Mouse (Mus musculus) heart, postnatal 0 days (tissue): ENCODE data around the gene Mllt1.

ENCODE experiments used
- CTCF ChIP-seq: IDR thresholded peaks from 2 replicates; pipeline ENCODE4 v1.5.1; 2016; ENCODE audit warnings: antibody characterized with exemption, control low read depth, low read depth
- EP300 ChIP-seq: IDR thresholded peaks from 2 replicates; pipeline ENCODE4 v1.6.1; 2016; ENCODE audit warnings: antibody characterized with exemption, low read depth

DNA sequence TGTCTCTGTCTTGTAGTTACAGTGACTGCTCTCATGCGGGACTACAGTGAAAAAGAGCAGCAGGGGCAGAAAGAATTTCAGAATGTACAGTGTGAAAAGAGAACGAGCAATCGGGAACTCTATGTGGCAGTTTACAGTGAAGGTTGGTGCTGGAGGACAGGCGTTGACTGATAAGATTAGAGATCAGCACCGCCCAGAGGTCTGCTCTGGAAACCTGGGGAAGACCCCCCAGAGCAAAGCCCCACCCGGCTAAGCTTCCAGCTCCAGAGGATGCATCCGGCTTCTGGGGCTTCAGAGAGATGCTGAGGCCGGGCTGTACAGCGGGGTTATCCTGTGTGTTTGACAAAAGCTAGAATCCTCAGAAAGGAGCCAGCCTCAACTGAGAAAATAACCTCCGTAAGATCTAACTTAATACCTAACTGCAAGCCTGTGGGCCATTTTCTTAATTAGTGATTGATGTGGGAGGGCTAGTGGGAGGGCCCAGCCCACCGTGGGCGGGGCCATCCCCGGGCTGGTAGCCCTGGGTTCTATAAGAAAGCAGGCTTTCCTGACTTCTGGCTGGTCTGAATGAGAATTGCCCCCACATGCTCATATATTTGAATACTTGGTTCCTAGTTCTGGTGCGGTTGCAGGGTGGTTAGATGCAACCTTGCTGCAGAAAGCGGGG, 64.8 kb downstream of the Mllt1 start:
- no peak for TF ChIP-seq CTCF
- TF ChIP-seq EP300 = no peak
